Mouse (Mus musculus) cortical plate, adult 2 months (tissue): ENCODE measurements around the gene Wdr37.

Experiments
- CTCF ChIP-seq: fragments of 200-500 bp; IDR thresholded peaks from 2 replicates; pipeline ENCODE4 v1.5.1; 2011; ENCODE audit warnings: mild to moderate bottlenecking, control low read depth, low read length; ENCODE audit not compliant: insufficient read depth; ENCODE audit errors: extremely low read depth
- POLR2A ChIP-seq: fragments of 200-500 bp; IDR thresholded peaks from 2 replicates; pipeline ENCODE4 v1.6.1; 2011; ENCODE audit warnings: mild to moderate bottlenecking, low read length, control low read depth; ENCODE audit not compliant: insufficient read depth; ENCODE audit errors: extremely low read depth

DNA sequence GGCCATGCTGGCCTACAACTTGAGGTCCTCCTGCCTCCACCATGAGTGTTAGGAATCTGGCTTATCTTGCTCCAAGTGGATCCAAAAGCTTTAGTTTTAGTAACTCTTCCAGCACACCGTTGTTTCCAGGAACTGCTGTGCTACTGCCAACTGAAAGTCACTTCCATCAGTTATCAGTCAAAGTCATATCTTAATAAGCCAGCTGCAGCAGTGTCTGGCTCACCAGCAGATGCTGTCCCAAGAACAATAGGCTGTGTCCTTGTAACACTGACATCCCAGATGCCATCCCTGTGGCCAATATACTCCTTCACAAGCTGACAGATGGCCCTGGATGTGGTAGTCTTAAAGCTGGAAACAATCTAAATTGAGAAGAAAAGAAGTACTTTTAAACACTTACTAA is 22.4 kb downstream of the Wdr37 start:
- TF ChIP-seq CTCF: no peak
- TF ChIP-seq POLR2A: no peak
